Mouse (Mus musculus) CH12.LX (cell line): ENCODE measurements at regions not wholly inside any gene's neighbourhood (a gene's known extent, or its start where the extent isn't known, plus 50 kb on each side); places are given as distances from the start of the nearest gene placed in this dataset.

Source experiments
- CTCF ChIP-seq, 2 experiments: IDR thresholded peaks in 1 of 2; conservative IDR thresholded peaks in 1 of 2; 2 replicates each; pipeline ENCODE4 v1.5.1; 2011 to 2012; ENCODE audit warnings: low read depth in 2 of 2, low read length in 2 of 2, improper control_type of control experiment in 1 of 2, inconsistent platforms in 1 of 2, mild to moderate bottlenecking in 1 of 2, moderate library complexity in 1 of 2
- EP300 ChIP-seq: IDR thresholded peaks from 2 replicates; pipeline ENCODE4 v1.6.1; 2011; ENCODE audit warnings: low read length, improper control_type of control experiment
- HCFC1 ChIP-seq: IDR thresholded peaks from 2 replicates; pipeline ENCODE4 v1.6.1; 2012; ENCODE audit warnings: low read depth, mild to moderate bottlenecking, inconsistent platforms, low read length, improper control_type of control experiment
- JUND ChIP-seq: conservative IDR thresholded peaks from 2 replicates; pipeline ENCODE4 v1.6.1; 2011; ENCODE audit warnings: low read depth, low read length, improper control_type of control experiment
- POLR2A ChIP-seq: IDR thresholded peaks from 2 replicates; pipeline ENCODE4 v1.6.1; 2011; ENCODE audit warnings: low read depth, mild to moderate bottlenecking, improper control_type of control experiment, low read length
- POLR2AphosphoS2 ChIP-seq: IDR thresholded peaks from 2 replicates; pipeline ENCODE4 v1.6.1; 2011; ENCODE audit warnings: low read depth, low read length, improper control_type of control experiment
- RCOR1 ChIP-seq: conservative IDR thresholded peaks from 2 replicates; pipeline ENCODE4 v1.6.1; 2012; ENCODE audit warnings: low read depth, mild to moderate bottlenecking, inconsistent platforms, low read length, improper control_type of control experiment
- ZNF384 ChIP-seq: IDR thresholded peaks from 2 replicates; pipeline ENCODE4 v1.6.1; 2012; ENCODE audit warnings: low read depth, low read length, improper control_type of control experiment, inconsistent platforms

- TF ChIP-seq POLR2AphosphoS2 = no peak
- TF ChIP-seq RCOR1 = no peak
- TF ChIP-seq JUND = no peak
- no peak for TF ChIP-seq CTCF (conservative IDR thresholded peaks at IDR 0.05 in 1 of 2, IDR thresholded peaks at IDR 0.05 in 1 of 2; ENCODE audit: low read depth in 2 of 2, low read length in 2 of 2)
- no peak for TF ChIP-seq EP300
- no peak for TF ChIP-seq POLR2A
- TF ChIP-seq ZNF384 = no peak
- TF ChIP-seq HCFC1 = no peak
These were observed 82.3 kb downstream of the Efnb1 start for GRCm38 (mm10) chrX:99218213-99218612.
